Mouse (Mus musculus) stomach, embryonic 14.5 days (tissue): Measurements from ENCODE around the gene Megf11. TPM values are rescaled to one million over a fixed set of nuclear protein-coding genes. Genes with fewer than 3 reads are reported as not detected.

Experiments
- ATAC-seq: fragments of 200-750 bp; cut with Nextera tagmentation; 2 replicates; pipeline ENCODE4 v1.8.0; 2017; ENCODE audit warnings: low read depth, moderate TSS enrichment; ENCODE audit not compliant: insufficient number of reproducible peaks, insufficient read depth, low FRiP score
- H3K27ac ChIP-seq: fragments of 300-500 bp; sonication (generic); 2 replicates; pipeline ENCODE4 v1.5.1; 2014; ENCODE audit warnings: mild to moderate bottlenecking, low read length, moderate library complexity, mixed read lengths
- H3K27me3 ChIP-seq: fragments of 300-500 bp; sonication (generic); 2 replicates; pipeline ENCODE4 v1.6.1; 2014; ENCODE audit warnings: low read length, control low read depth, mixed read lengths; ENCODE audit not compliant: control insufficient read depth, insufficient read depth
- H3K36me3 ChIP-seq: fragments of 300-500 bp; sonication (generic); 2 replicates; pipeline ENCODE4 v1.6.1; 2014; ENCODE audit warnings: mild to moderate bottlenecking, control low read depth, low read length, moderate library complexity, mixed read lengths; ENCODE audit not compliant: control insufficient read depth, insufficient read depth
- H3K4me1 ChIP-seq: fragments of 300-500 bp; sonication (generic); 2 replicates; pipeline ENCODE4 v1.6.1; 2014; ENCODE audit warnings: low read length, control low read depth, mixed read lengths; ENCODE audit not compliant: control insufficient read depth, insufficient read depth
- H3K4me2 ChIP-seq: fragments of 300-500 bp; sonication (generic); replicated peaks from 2 replicates; pipeline ENCODE4 v1.6.1; 2014; ENCODE audit warnings: low read depth, low read length, control low read depth
- H3K4me3 ChIP-seq: fragments of 300-500 bp; sonication (generic); 2 replicates; pipeline ENCODE4 v1.5.1; 2014; ENCODE audit warnings: low read depth, low read length, control low read depth
- H3K9ac ChIP-seq: fragments of 300-500 bp; sonication (generic); replicated peaks from 2 replicates; pipeline ENCODE4 v1.6.1; 2014; ENCODE audit warnings: low read depth, mild to moderate bottlenecking, control low read depth, low read length, moderate library complexity, mixed read lengths
- H3K9me3 ChIP-seq: fragments of 300-500 bp; sonication (generic); 2 replicates; pipeline ENCODE4 v1.6.1; 2016; ENCODE audit warnings: low read depth, low read length, control low read depth; ENCODE audit not compliant: control insufficient read depth
- whole genome bisulfite sequencing: fragments of 180-500 bp; shearing (Covaris S2); extraction: QIAGEN DNeasy Blood & Tissue Kit; methylation state at CpG from one replicate; pipeline ENCODE4 v1.1.7; 2014; 5-methylcytosine and 5-hydroxymethylcytosine counted together
- polyA plus RNA-seq: library from polyadenylated mRNA; unstranded; fragments of >200 nt; fragmentation: Nextera tagmentation; extraction: Ambion mirVana; gene quantifications from 2 replicates; pipeline ENCODE4 v1.2.1, GENCODE M21; 2014

Megf11 gene
- polyA plus RNA-seq, 1 experiment from 2014 or later, result 1.9 TPM

GRCm38 (mm10) chr9:64571091-64571490, 185.7 kb downstream of the Megf11 start:
- Histone ChIP-seq H3K4me2 (no peak overlapping the region), H3K36me3 (no peaks in the 10 kb centered on the region), H3K9me3 (no peaks in the 10 kb centered on the region), H3K27me3 (no peaks in the 10 kb centered on the region), H3K4me3 (no peak overlapping the region), H3K9ac (no peak overlapping the region), H3K27ac (no peak overlapping the region), H3K4me1 (0 out of 2 replicates have a peak, but pooled peaks cover 3% of the 10 kb centered on the region)
- ATAC-seq, result no peak
- WGBS, result 81% methylated on average over 8 of the region's 8 CpGs

DNA sequence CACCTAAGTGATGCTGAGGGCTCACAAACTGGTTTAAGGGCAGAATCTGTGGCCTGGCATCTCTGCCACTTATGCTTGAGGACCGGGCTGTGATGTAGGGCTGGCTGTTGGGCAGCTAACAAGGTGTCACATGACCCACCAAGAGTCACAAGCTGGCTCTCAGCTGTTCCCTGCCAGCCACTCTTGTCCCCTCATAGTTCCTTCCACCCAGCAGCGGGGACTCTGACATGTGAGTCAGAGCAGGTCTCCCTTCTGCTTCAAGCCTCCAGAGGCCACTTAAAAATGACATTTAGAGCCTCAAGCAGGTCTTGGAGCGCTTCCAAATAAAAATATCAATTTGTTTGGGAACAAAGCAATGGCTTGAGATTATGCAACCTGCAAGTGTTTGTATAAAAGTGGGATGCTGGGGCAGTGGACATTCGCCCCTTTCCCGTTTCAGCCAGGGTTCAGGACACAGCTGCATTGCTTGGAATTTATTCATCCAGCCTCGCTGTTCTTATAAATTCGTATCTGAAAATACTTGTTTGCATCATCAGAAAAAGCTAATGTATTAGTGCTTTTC, 187.3 kb downstream of the Megf11 start:
- no peak for ATAC-seq
- H3K4me1 ChIP-seq, result peaks cover 10% of the 10 kb centered on the region; the same call in 1 of the 2 replicates
- 74% methylated on average over 7 of the region's 7 CpGs for WGBS
- H3K9ac ChIP-seq, result no peak overlapping the region
- no peaks in the 10 kb centered on the region for H3K9me3 ChIP-seq
- H3K4me3 ChIP-seq, result no peak overlapping the region
- no peak overlapping the region for H3K4me2 ChIP-seq
- no peaks in the 10 kb centered on the region for H3K27me3 ChIP-seq
- H3K27ac ChIP-seq, result no peak overlapping the region
- H3K36me3 ChIP-seq, result no peaks in the 10 kb centered on the region

GRCm38 (mm10) chr9:64575658-64576057, 190.2 kb downstream of the Megf11 start:
- H3K4me3 ChIP-seq, result no peak overlapping the region
- H3K27me3 ChIP-seq, result no peaks in the 10 kb centered on the region
- peaks cover 10% of the 10 kb centered on the region; the same call in 1 of the 2 replicates for H3K4me1 ChIP-seq
- no peak overlapping the region for H3K27ac ChIP-seq
- no peak for ATAC-seq
- H3K36me3 ChIP-seq, result no peaks in the 10 kb centered on the region
- H3K9ac ChIP-seq, result no peak overlapping the region
- H3K4me2 ChIP-seq, result no peak overlapping the region
- H3K9me3 ChIP-seq, result no peaks in the 10 kb centered on the region

- no peak overlapping the region for H3K4me2 ChIP-seq
- H3K4me1 ChIP-seq, result peaks cover 10% of the 10 kb centered on the region; the same call in 1 of the 2 replicates
- H3K27me3 ChIP-seq, result no peaks in the 10 kb centered on the region
- H3K36me3 ChIP-seq, result no peaks in the 10 kb centered on the region
- no peak overlapping the region for H3K9ac ChIP-seq
- WGBS, result 39% methylated on average over 5 of the region's 5 CpGs
- no peak overlapping the region for H3K27ac ChIP-seq
- no peak overlapping the region for H3K4me3 ChIP-seq
- no peak for ATAC-seq
- no peaks in the 10 kb centered on the region for H3K9me3 ChIP-seq
Observed at GRCm38 (mm10) chr9:64576143-64576878, 190.9 kb downstream of the Megf11 start.

- no peak for ATAC-seq
- Histone ChIP-seq H3K27me3 (no peaks in the 10 kb centered on the region), H3K4me2 (no peak overlapping the region), H3K4me3 (no peak overlapping the region), H3K27ac (no peak overlapping the region), H3K9me3 (no peaks in the 10 kb centered on the region), H3K4me1 (peaks cover 10% of the 10 kb centered on the region; the same call in 1 of the 2 replicates), H3K36me3 (no peaks in the 10 kb centered on the region), H3K9ac (no peak overlapping the region)
- 63% methylated on average over 3 of the region's 3 CpGs for WGBS
Observed at GRCm38 (mm10) chr9:64577156-64577555, 191.7 kb downstream of the Megf11 start.

GRCm38 (mm10) chr9:64578014-64578413, 192.6 kb downstream of the Megf11 start:
- Histone ChIP-seq H3K4me2 (no peak overlapping the region), H3K9ac (no peak overlapping the region), H3K4me3 (no peak overlapping the region), H3K36me3 (no peaks in the 10 kb centered on the region), H3K9me3 (no peaks in the 10 kb centered on the region), H3K27me3 (no peaks in the 10 kb centered on the region), H3K27ac (no peak overlapping the region), H3K4me1 (peaks cover 10% of the 10 kb centered on the region; the same call in 1 of the 2 replicates)
- ATAC-seq, result no peak

DNA sequence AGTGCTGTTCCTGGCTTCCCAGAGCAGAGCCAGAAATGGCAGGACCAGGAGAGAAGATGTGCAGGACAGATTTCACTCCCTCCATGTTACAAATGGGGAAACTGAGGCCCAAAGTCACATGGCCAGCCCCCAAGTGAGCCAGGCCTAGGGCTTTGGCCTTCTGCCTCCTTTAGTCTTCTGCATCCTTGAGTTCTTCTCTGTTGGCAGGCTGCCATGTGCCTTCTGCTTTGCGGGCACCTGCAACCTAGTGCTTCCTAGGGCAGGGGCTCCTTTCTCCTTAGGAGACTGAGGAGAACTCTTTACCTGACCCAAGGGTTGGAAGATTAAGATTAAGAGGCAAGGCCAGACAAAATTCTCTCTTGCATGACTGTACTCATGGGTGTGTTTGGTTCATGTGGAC, 193.9 kb downstream of the Megf11 start:
- no peak overlapping the region for H3K4me2 ChIP-seq
- no peak overlapping the region for H3K4me3 ChIP-seq
- no peaks in the 10 kb centered on the region for H3K27me3 ChIP-seq
- H3K27ac ChIP-seq, result no peak overlapping the region
- H3K36me3 ChIP-seq, result no peaks in the 10 kb centered on the region
- H3K9ac ChIP-seq, result no peak overlapping the region
- peaks cover 10% of the 10 kb centered on the region; the same call in 1 of the 2 replicates for H3K4me1 ChIP-seq
- H3K9me3 ChIP-seq, result no peaks in the 10 kb centered on the region
- 85% methylated on average over 1 of the region's 1 CpGs for WGBS
- no peak for ATAC-seq

- H3K27ac ChIP-seq, result no peak overlapping the region
- H3K9ac ChIP-seq, result no peak overlapping the region
- H3K36me3 ChIP-seq, result no peaks in the 10 kb centered on the region
- no peak overlapping the region for H3K4me2 ChIP-seq
- no peak for ATAC-seq
- no peak overlapping the region for H3K4me3 ChIP-seq
- no peaks in the 10 kb centered on the region for H3K4me1 ChIP-seq
- H3K9me3 ChIP-seq, result no peaks in the 10 kb centered on the region
- H3K27me3 ChIP-seq, result no peaks in the 10 kb centered on the region
- 62% methylated on average over 5 of the region's 5 CpGs for WGBS
Observed at GRCm38 (mm10) chr9:64586292-64586691, 200.9 kb downstream of the Megf11 start.
